Mouse (Mus musculus): ENCODE results near the gene Wdr48. TPM values are rescaled to one million over a fixed set of nuclear protein-coding genes. Genes with fewer than 3 reads are reported as not detected.

Gene Wdr48
- 38.6 and 57.9 TPM in 2 replicates for polyA plus RNA-seq (2012; rRNA removed; ENCODE audit: low replicate concordance)

DNA sequence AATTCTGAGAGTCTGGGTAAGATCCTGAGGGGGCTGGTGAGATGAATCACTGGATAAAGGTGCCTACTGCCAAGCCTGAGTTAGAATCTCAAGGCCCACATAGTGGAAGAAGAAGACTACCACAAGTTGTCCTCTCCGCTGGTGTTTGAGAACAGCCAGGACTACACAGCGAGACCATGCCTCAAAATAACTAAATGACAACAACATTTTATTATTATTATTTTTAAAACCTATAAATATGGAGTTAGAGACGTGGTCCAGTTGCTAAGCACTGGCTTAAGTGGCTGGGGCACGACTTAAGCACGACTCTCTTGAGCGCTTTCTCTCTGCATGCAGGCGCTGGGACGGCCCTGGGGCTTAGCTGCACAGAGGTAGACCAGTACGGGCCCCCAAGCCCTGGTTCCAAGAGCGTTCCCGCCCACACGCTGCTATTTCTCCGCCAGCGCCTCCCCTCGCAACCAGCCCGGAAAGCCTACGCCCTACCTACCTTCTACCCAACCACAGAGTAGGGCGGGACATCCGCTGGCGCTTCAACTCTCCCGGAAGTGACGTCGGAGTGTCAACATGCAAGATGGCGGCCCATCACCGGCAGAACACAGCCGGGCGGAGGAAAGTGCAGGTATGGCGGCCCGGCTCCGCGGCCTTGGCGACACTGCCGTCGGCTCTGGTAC, at the start of gene Wdr48:
TSS of gene Wdr48 (plus strand) at position 540 of the 671 bp plus-strand sequence.

DNA sequence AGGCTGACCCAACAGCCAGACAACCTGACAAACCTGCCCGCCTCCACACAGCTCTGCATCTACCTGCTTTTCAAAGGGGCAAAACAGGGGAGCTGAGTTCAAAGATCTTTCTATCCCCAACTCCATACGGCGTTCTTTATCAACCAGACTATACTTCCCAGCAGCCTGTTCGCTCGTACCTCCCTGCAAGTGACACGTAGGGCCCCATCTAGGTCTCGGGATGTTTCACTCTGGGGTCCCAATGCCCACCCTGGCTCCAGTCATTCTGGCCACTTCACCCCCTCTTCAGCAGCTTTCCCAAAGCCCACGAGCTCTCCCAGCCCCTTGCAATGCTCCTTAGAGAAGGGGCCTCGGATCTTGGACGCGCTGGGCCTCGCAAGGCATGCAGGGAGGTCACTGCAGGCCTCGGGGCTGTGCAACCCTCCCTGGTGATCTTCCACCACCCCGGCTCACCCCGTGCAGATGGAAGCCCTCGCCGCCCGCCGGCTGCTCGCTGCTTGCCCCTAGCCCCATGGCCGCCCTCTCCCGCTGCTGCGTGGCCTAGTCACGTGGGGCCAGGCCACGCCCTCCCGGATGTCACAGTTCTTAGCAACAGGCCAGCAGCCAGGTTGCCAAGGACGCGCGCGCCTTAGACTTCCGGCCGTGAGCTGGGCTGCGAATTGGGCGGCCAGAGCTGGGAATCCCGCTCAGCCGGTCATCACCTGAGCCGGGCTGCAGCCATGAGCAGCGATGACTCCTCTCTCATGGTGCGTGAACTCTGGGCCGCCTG, 42.5 kb downstream of the Wdr48 start, which contains the start of the genes Gorasp1 and Ttc21a:
TSS of gene Gorasp1 (minus strand) at position 561 of the 769 bp plus-strand sequence.
TSS of gene Ttc21a (plus strand) at position 602 of the 769 bp plus-strand sequence.

Other genes with a start within 250 kb of the Wdr48 start
- not detected in 2 replicates for gene Scn10a, start 175.6 kb upstream of the Wdr48 start, polyA plus RNA-seq (2012; rRNA removed; ENCODE audit: low replicate concordance)
- gene Scn11a, start 69.4 kb upstream of the Wdr48 start, polyA plus RNA-seq (2012; rRNA removed; ENCODE audit: low replicate concordance) = 0.01 TPM in 1 of 2 replicates, not detected in the other
- gene Gorasp1, start 42.7 kb downstream of the Wdr48 start, polyA plus RNA-seq (2012; rRNA removed; ENCODE audit: low replicate concordance) = 26.0 and 28.5 TPM in 2 replicates
- 0.05 TPM in 1 of 2 replicates, not detected in the other for gene Ttc21a, start 42.7 kb downstream of the Wdr48 start, polyA plus RNA-seq (2012; rRNA removed; ENCODE audit: low replicate concordance)
- gene Csrnp1, start 89.8 kb downstream of the Wdr48 start, polyA plus RNA-seq (2012; rRNA removed; ENCODE audit: low replicate concordance) = 16.6 and 18.4 TPM in 2 replicates
- 0.37 TPM in 2 replicates for gene Xirp1, start 128.7 kb downstream of the Wdr48 start, polyA plus RNA-seq (2012; rRNA removed; ENCODE audit: low replicate concordance)
- 2.3 and 27.5 TPM in 2 replicates for gene Cx3cr1, start 175.0 kb downstream of the Wdr48 start, polyA plus RNA-seq (2012; rRNA removed; ENCODE audit: low replicate concordance)
- gene Ccr8, start 197.2 kb downstream of the Wdr48 start, polyA plus RNA-seq (2012; rRNA removed; ENCODE audit: low replicate concordance) = 0.16 and 0.21 TPM in 2 replicates
- gene Slc25a38, start 215.5 kb downstream of the Wdr48 start, polyA plus RNA-seq (2012; rRNA removed; ENCODE audit: low replicate concordance) = 41.9 and 42.7 TPM in 2 replicates
- gene Rpsa, start 232.8 kb downstream of the Wdr48 start, polyA plus RNA-seq (2012; rRNA removed; ENCODE audit: low replicate concordance) = 1,513 and 3,033 TPM in 2 replicates

All from subcutaneous adipose tissue, adult 2 months (tissue).